ENCODE assay signal across 30 mouse cellular contexts in the genomic region with DNA sequence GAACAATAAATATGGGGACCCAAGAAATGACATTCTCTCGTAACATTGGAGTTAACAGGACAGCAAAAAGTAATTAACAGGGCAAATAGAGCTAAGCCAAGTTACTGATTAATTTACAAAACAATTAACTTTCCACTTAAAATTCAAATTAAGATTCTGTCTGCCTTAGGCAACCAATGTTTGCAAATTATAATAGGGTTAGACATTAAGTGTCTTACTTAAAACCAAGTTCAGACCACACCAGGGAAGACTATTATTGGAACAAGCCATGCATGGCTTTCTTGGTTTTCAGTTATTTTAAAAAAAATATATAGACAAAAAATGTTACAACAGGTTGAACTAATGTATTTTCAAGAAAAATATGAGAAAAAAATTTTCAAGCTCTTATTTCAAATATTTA. TPM values are rescaled to one million over a fixed set of nuclear protein-coding genes. Genes with fewer than 3 reads are reported as not detected.
"Had no signal": no experiment of that assay in that cellular context is flagged by ENCODE, and none has a peak within 500 bp of the region (broad histone marks: within the 10 kb centered on the region; RNA-seq: fewer than 3 reads in every experiment).

No protein-coding gene starts in this region.

- H3K4me3 ChIP-seq: gastrocnemius, adult 2 months; heart, embryonic 10.5 days; heart, embryonic 12.5 days; hindbrain, embryonic 10.5 days; hindbrain, embryonic 12.5 days; intestine, embryonic 15.5 days; layer of hippocampus, adult 2 months; left cerebral cortex, adult 2 months; limb, embryonic 10.5 days; limb, embryonic 12.5 days; liver, embryonic 13.5 days; liver, embryonic 15.5 days had no signal

- H3K27me3 ChIP-seq: heart, embryonic 12.5 days; hindbrain, embryonic 12.5 days; intestine, embryonic 15.5 days; limb, embryonic 12.5 days; liver, embryonic 13.5 days; liver, embryonic 15.5 days had no signal

- H3K27ac ChIP-seq: gastrocnemius, adult 2 months; heart, embryonic 10.5 days; hindbrain, embryonic 10.5 days; hindbrain, embryonic 12.5 days; hindbrain, embryonic 14.5 days; intestine, embryonic 15.5 days; layer of hippocampus, adult 2 months; left cerebral cortex, adult 2 months; limb, embryonic 10.5 days; limb, embryonic 12.5 days; liver, embryonic 13.5 days; liver, embryonic 15.5 days had no signal

- H3K36me3 ChIP-seq: heart, embryonic 10.5 days; heart, embryonic 12.5 days; hindbrain, embryonic 10.5 days; hindbrain, embryonic 12.5 days; intestine, embryonic 15.5 days; limb, embryonic 10.5 days; limb, embryonic 12.5 days; liver, embryonic 13.5 days; liver, embryonic 15.5 days had no signal

- H3K9me3 ChIP-seq: heart, embryonic 10.5 days; heart, embryonic 12.5 days; hindbrain, embryonic 10.5 days; hindbrain, embryonic 12.5 days; intestine, embryonic 15.5 days; limb, embryonic 10.5 days; limb, embryonic 12.5 days; liver, embryonic 13.5 days; liver, embryonic 15.5 days had no signal

- ATAC-seq: hindbrain, embryonic 16.5 days; inflammation-experienced regulatory T-cells, adult 6 months had no signal

- H3K4me2 ChIP-seq: heart, embryonic 12.5 days; hindbrain, embryonic 12.5 days; hindbrain, embryonic 14.5 days; intestine, embryonic 15.5 days; limb, embryonic 12.5 days; liver, embryonic 11.5 days; liver, embryonic 13.5 days; liver, embryonic 15.5 days had no signal

- DNase-seq: gastrocnemius, adult 2 months; gastrocnemius, postnatal 10 days; gastrocnemius, postnatal 25 days; heart, adult 18-20 months; heart, postnatal 10 days; heart, postnatal 4 days; kidney, adult 18-20 months; kidney, adult 9 months; kidney, postnatal 25 days; liver; liver, embryonic 13.5 days had no signal

- H3K9ac ChIP-seq: heart, embryonic 12.5 days; hindbrain, embryonic 12.5 days; hindbrain, embryonic 14.5 days; intestine, embryonic 15.5 days; limb, embryonic 12.5 days; liver, embryonic 13.5 days; liver, embryonic 15.5 days had no signal

- H3K4me1 ChIP-seq: heart, embryonic 10.5 days; heart, embryonic 12.5 days; hindbrain, embryonic 10.5 days; hindbrain, embryonic 12.5 days; intestine, embryonic 15.5 days; limb, embryonic 10.5 days; limb, embryonic 12.5 days; liver, embryonic 13.5 days; liver, embryonic 15.5 days had no signal

RNA-seq across cellular contexts. Expression of a gene that starts 6.1 kb away (rescaled TPM):
- polyA plus RNA-seq: frontal cortex, adult 2 months; hindbrain, embryonic 14.5 days; hindbrain, embryonic 16.5 days; inflammation-experienced regulatory T-cells, adult 6 months; liver, embryonic 13.5 days had no signal

RNA-seq across cellular contexts. Expression of a gene that starts 43.0 kb away (rescaled TPM):
- polyA plus RNA-seq: frontal cortex, adult 2 months; heart, embryonic 10.5 days; heart, embryonic 12.5 days; heart, embryonic 14.5 days; heart, embryonic 16.5 days; hindbrain, embryonic 10.5 days; hindbrain, embryonic 12.5 days; hindbrain, embryonic 14.5 days; hindbrain, embryonic 16.5 days; inflammation-experienced regulatory T-cells, adult 6 months; intestine, embryonic 15.5 days; intestine, postnatal 0 days; limb, embryonic 10.5 days; limb, embryonic 12.5 days; limb, embryonic 14.5 days; liver, embryonic 11.5 days; liver, embryonic 13.5 days; liver, embryonic 15.5 days had no signal

RNA-seq across cellular contexts. Expression of a gene that starts 58.4 kb away (rescaled TPM):
- polyA plus RNA-seq: frontal cortex, adult 2 months; heart, embryonic 10.5 days; heart, embryonic 12.5 days; heart, embryonic 14.5 days; heart, embryonic 16.5 days; hindbrain, embryonic 10.5 days; hindbrain, embryonic 12.5 days; hindbrain, embryonic 14.5 days; hindbrain, embryonic 16.5 days; inflammation-experienced regulatory T-cells, adult 6 months; intestine, embryonic 15.5 days; intestine, postnatal 0 days; limb, embryonic 10.5 days; limb, embryonic 12.5 days; limb, embryonic 14.5 days; liver, embryonic 11.5 days; liver, embryonic 13.5 days; liver, embryonic 15.5 days had no signal
